In the genomic region with DNA sequence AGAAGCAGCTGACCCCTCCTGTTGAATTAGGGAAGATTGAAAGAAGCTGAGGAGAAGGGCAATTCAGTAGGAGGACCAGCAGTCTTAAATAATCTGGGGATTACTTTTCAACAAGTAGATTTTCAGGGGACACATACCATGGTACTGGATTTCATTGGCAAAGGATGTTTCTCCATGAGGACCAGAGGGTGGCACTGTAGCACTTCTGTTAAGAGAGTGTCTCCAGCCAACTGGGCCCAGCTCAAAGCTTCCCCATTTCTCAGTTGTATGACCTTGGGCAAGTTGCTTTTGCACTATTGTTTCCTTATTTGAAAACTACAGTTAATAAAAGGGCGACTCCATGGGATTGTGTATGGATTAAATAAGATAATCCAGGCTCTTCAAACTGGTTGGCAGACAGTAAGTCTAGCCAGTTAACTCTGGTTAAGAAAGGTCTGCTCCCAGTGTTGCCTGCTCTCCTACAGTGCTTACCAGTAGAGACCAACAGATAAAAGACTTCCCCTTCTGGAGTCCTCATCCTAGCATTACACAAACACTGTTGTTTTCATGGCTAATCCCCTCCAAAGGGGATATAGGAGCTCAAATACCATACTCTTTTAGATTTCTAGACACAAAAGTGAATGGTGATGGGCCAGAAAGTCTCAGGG, we compare ENCODE assay signal across 8 mouse cellular contexts.
DNase-seq lines count a peak whose midpoint lies in the region; ATAC-seq and TF ChIP-seq lines count a peak whose summit lies in the region.

No protein-coding gene starts in this region.

- 11% methylated on average over 1 of the region's 1 CpGs for WGBS in cerebellum, adult 2 months
- 38% methylated on average over 1 of the region's 1 CpGs for WGBS in neural tube, embryonic 13.5 days

- H3K27me3 ChIP-seq in cerebellum, adult 2 months (ENCODE audit: control insufficient read depth, insufficient read depth, low read length), result no peaks in the 10 kb centered on the region
- H3K27me3 ChIP-seq in neural tube, embryonic 13.5 days, result no peaks in the 10 kb centered on the region

- H3K9ac ChIP-seq in neural tube, embryonic 13.5 days, result no peak overlapping the region

- no peak for DNase-seq in cerebellum, adult 2 months
- no peak for DNase-seq in cerebellum, adult 9-11 months
- DNase-seq in 416B (ENCODE audit: low read depth), result peak; percentile 88
- DNase-seq in embryo, embryonic 11 days, result peak; percentile 81
- peak; percentile 33 for DNase-seq in heart, postnatal 4 days
- DNase-seq in layer of hippocampus, postnatal 14 days (ENCODE audit: low spot score in 2 of 2), result peak; percentile 29 to 58
- no peak for DNase-seq in urinary bladder, postnatal 10 days (ENCODE audit: low spot score)

- peak; percentile 8; the same call in 1 of the 2 replicates for TF ChIP-seq CTCF in cerebellum, adult 2 months (IDR thresholded peaks at IDR 0.05; ENCODE audit: borderline replicate concordance, insufficient read depth, low read depth, low read length)

- H3K4me1 ChIP-seq in cerebellum, adult 2 months (ENCODE audit: control insufficient read depth, insufficient read depth, low read length), result no peaks in the 10 kb centered on the region
- H3K4me1 ChIP-seq in neural tube, embryonic 13.5 days (replicated peaks), result peaks cover 5% of the 10 kb centered on the region; the same call in 1 of the 2 replicates

- no peaks in the 10 kb centered on the region for H3K36me3 ChIP-seq in neural tube, embryonic 13.5 days

- H3K9me3 ChIP-seq in neural tube, embryonic 13.5 days, result no peaks in the 10 kb centered on the region

- no peak overlapping the region for H3K4me2 ChIP-seq in neural tube, embryonic 13.5 days

- ATAC-seq in neural tube, embryonic 13.5 days (ENCODE audit: low read depth), result peak; percentile 71

- no peak for TF ChIP-seq POLR2A in cerebellum, adult 2 months (IDR thresholded peaks at IDR 0.05; ENCODE audit: borderline replicate concordance, insufficient read depth, low read length)

- no peak overlapping the region for H3K4me3 ChIP-seq in cerebellum, adult 2 months (replicated peaks; ENCODE audit: insufficient read depth, low read depth, low read length)
- no peak overlapping the region for H3K4me3 ChIP-seq in neural tube, embryonic 13.5 days

- no peak overlapping the region for H3K27ac ChIP-seq in cerebellum, adult 2 months (ENCODE audit: insufficient read depth, low read length)
- H3K27ac ChIP-seq in neural tube, embryonic 13.5 days (replicated peaks), result no peak overlapping the region

Comparison
In these comparisons a context has a peak if more than half of its experiments do, and no peak if none do; other contexts are left out.
1. DNase-seq: peak in 416B (single experiment), embryo, embryonic 11 days (single experiment), heart, postnatal 4 days (single experiment) and layer of hippocampus, postnatal 14 days (2 of 2); none in cerebellum, adult 2 months (0 of 2), cerebellum, adult 9-11 months (single experiment) and urinary bladder, postnatal 10 days (single experiment).